Mouse (Mus musculus) limb, embryonic 12.5 days (tissue): Measurements from ENCODE around the gene Cdk9. TPM values are rescaled to one million over a fixed set of nuclear protein-coding genes. Genes with fewer than 3 reads are reported as not detected.

Experiments
- ATAC-seq: fragments of 200-750 bp; cut with Nextera tagmentation; 2 replicates; pipeline ENCODE4 v1.8.0; 2017; ENCODE audit warnings: low read depth, moderate TSS enrichment; ENCODE audit not compliant: insufficient number of reproducible peaks, insufficient read depth, low FRiP score, low TSS enrichment
- H3K27ac ChIP-seq: fragments of 300-500 bp; sonication (generic); 2 replicates; pipeline ENCODE4 v1.5.1; 2016; ENCODE audit warnings: mild to moderate bottlenecking, moderate library complexity
- H3K27me3 ChIP-seq: fragments of 300-500 bp; sonication (generic); 2 replicates; pipeline ENCODE4 v1.6.1; 2016; ENCODE audit warnings: mild to moderate bottlenecking, moderate library complexity
- H3K36me3 ChIP-seq: fragments of 300-500 bp; sonication (generic); 2 replicates; pipeline ENCODE4 v1.6.1; 2016; ENCODE audit warnings: mild to moderate bottlenecking, moderate library complexity
- H3K4me1 ChIP-seq: fragments of 300-500 bp; sonication (generic); replicated peaks from 2 replicates; pipeline ENCODE4 v1.6.1; 2016
- H3K4me2 ChIP-seq: fragments of 300-500 bp; sonication (generic); 2 replicates; pipeline ENCODE4 v1.6.1; 2016; ENCODE audit warnings: mild to moderate bottlenecking, moderate library complexity
- H3K4me3 ChIP-seq: fragments of 300-500 bp; sonication (generic); replicated peaks from 2 replicates; pipeline ENCODE4 v1.5.1; 2016; ENCODE audit warnings: mild to moderate bottlenecking
- H3K9ac ChIP-seq: fragments of 300-500 bp; sonication (generic); replicated peaks from 2 replicates; pipeline ENCODE4 v1.6.1; 2016; ENCODE audit warnings: mild to moderate bottlenecking, moderate library complexity
- H3K9me3 ChIP-seq: fragments of 300-500 bp; sonication (generic); 2 replicates; pipeline ENCODE4 v1.6.1; 2016; ENCODE audit warnings: mild to moderate bottlenecking, moderate library complexity
- WGBS: fragments of 180-500 bp; shearing (Covaris S2); methylation state at CpG from one replicate; pipeline ENCODE4 v1.1.7; 2016; 5-methylcytosine and 5-hydroxymethylcytosine counted together
- polyA plus RNA-seq: library from polyadenylated mRNA; unstranded; fragments of >200 nt; fragmentation: Nextera tagmentation; extraction: Ambion mirVana; gene quantifications from 2 replicates; pipeline ENCODE4 v1.2.1, GENCODE M21; 2016

Gene Cdk9
- polyA plus RNA-seq, 1 experiment from 2014 or later = 136 TPM

GRCm38 (mm10) chr2:32687562-32687961 lies 25.3 kb downstream of the Cdk9 start:
- Histone ChIP-seq H3K36me3 (peaks cover 59% of the 10 kb centered on the region), H3K4me2 (no peak overlapping the region), H3K9me3 (no peaks in the 10 kb centered on the region), H3K4me1 (peaks cover 7% of the 10 kb centered on the region), H3K27ac (no peak overlapping the region), H3K27me3 (no peaks in the 10 kb centered on the region), H3K9ac (no peak overlapping the region), H3K4me3 (no peak overlapping the region)
- WGBS = 89% methylated on average over 8 of the region's 8 CpGs
- ATAC-seq = no peak

- H3K27me3 ChIP-seq = no peaks in the 10 kb centered on the region
- H3K27ac ChIP-seq = no peak overlapping the region
- peaks cover 66% of the 10 kb centered on the region for H3K36me3 ChIP-seq
- H3K4me3 ChIP-seq = no peak overlapping the region
- WGBS = 85% methylated on average over 6 of the region's 6 CpGs
- H3K4me2 ChIP-seq = no peak overlapping the region
- H3K9ac ChIP-seq = no peak overlapping the region; the same call in 1 of the 2 replicates
- ATAC-seq = no peak
- H3K4me1 ChIP-seq = peaks cover 4% of the 10 kb centered on the region
- no peaks in the 10 kb centered on the region for H3K9me3 ChIP-seq
These were observed 26.2 kb downstream of the Cdk9 start for GRCm38 (mm10) chr2:32686640-32687039.

- peaks cover 7% of the 10 kb centered on the region for H3K4me1 ChIP-seq
- H3K4me3 ChIP-seq = no peak overlapping the region
- H3K27me3 ChIP-seq = no peaks in the 10 kb centered on the region
- H3K36me3 ChIP-seq = peaks cover 66% of the 10 kb centered on the region
- H3K9ac ChIP-seq = 0 out of 2 replicates have a peak overlapping the region, but pooled peaks have one; percentile 37
- no peak overlapping the region for H3K4me2 ChIP-seq
- no peak for ATAC-seq
- no peak overlapping the region for H3K27ac ChIP-seq
- no peaks in the 10 kb centered on the region for H3K9me3 ChIP-seq
- WGBS = 93% methylated on average over 3 of the region's 3 CpGs
These were observed 27.1 kb downstream of the Cdk9 start for GRCm38 (mm10) chr2:32685807-32686206.

GRCm38 (mm10) chr2:32684681-32685428 lies 28.0 kb downstream of the Cdk9 start:
- no peak overlapping the region for H3K4me3 ChIP-seq
- ATAC-seq = no peak
- WGBS = 90% methylated on average over 15 of the region's 15 CpGs
- H3K36me3 ChIP-seq = peaks cover 66% of the 10 kb centered on the region
- H3K4me1 ChIP-seq = peaks cover 17% of the 10 kb centered on the region
- no peak overlapping the region for H3K4me2 ChIP-seq
- no peaks in the 10 kb centered on the region for H3K27me3 ChIP-seq
- H3K9me3 ChIP-seq = no peaks in the 10 kb centered on the region
- H3K9ac ChIP-seq = no peak overlapping the region
- H3K27ac ChIP-seq = no peak overlapping the region

GRCm38 (mm10) chr2:32683701-32684100 lies 29.2 kb downstream of the Cdk9 start:
- Histone ChIP-seq H3K9ac (no peak overlapping the region), H3K4me2 (no peak overlapping the region), H3K27ac (no peak overlapping the region), H3K4me3 (no peak overlapping the region), H3K9me3 (no peaks in the 10 kb centered on the region), H3K27me3 (no peaks in the 10 kb centered on the region), H3K4me1 (peaks cover 18% of the 10 kb centered on the region), H3K36me3 (peaks cover 66% of the 10 kb centered on the region)
- WGBS = 87% methylated on average over 10 of the region's 10 CpGs
- ATAC-seq = no peak

- no peaks in the 10 kb centered on the region for H3K9me3 ChIP-seq
- peaks cover 18% of the 10 kb centered on the region for H3K4me1 ChIP-seq
- no peak overlapping the region for H3K9ac ChIP-seq
- peak overlapping the region; percentile 24; the same call in 1 of the 2 replicates for H3K27ac ChIP-seq
- peaks cover 60% of the 10 kb centered on the region for H3K36me3 ChIP-seq
- WGBS = 79% methylated on average over 14 of the region's 14 CpGs
- H3K4me3 ChIP-seq = no peak overlapping the region
- no peak for ATAC-seq
- H3K27me3 ChIP-seq = no peaks in the 10 kb centered on the region
- no peak overlapping the region for H3K4me2 ChIP-seq
These were observed 30.0 kb downstream of the Cdk9 start for GRCm38 (mm10) chr2:32682721-32683417.

- Histone ChIP-seq H3K4me1 (peaks cover 18% of the 10 kb centered on the region), H3K9ac (no peak overlapping the region), H3K4me2 (no peak overlapping the region), H3K27ac (peak overlapping the region; percentile 24), H3K4me3 (no peak overlapping the region), H3K27me3 (no peaks in the 10 kb centered on the region), H3K9me3 (0 out of 2 replicates have a peak, but pooled peaks cover 5% of the 10 kb centered on the region), H3K36me3 (peaks cover 49% of the 10 kb centered on the region)
- peak; percentile 24; the same call in 1 of the 2 replicates for ATAC-seq
- WGBS = 59% methylated on average over 6 of the region's 6 CpGs
These were observed 31.1 kb downstream of the Cdk9 start for GRCm38 (mm10) chr2:32681754-32682153.

- Histone ChIP-seq H3K36me3 (peaks cover 43% of the 10 kb centered on the region), H3K27me3 (no peaks in the 10 kb centered on the region), H3K4me3 (no peak overlapping the region), H3K9ac (0 out of 2 replicates have a peak overlapping the region, but pooled peaks have one; percentile 18), H3K4me1 (peaks cover 18% of the 10 kb centered on the region), H3K4me2 (no peak overlapping the region), H3K27ac (0 out of 2 replicates have a peak overlapping the region, but pooled peaks have one; percentile 24), H3K9me3 (0 out of 2 replicates have a peak, but pooled peaks cover 5% of the 10 kb centered on the region)
- 90% methylated on average over 19 of the region's 19 CpGs for WGBS
- ATAC-seq = no peak
These were observed 31.8 kb downstream of the Cdk9 start for GRCm38 (mm10) chr2:32680961-32681650.

- Histone ChIP-seq H3K4me1 (peaks cover 18% of the 10 kb centered on the region), H3K4me2 (no peak overlapping the region), H3K27me3 (no peaks in the 10 kb centered on the region), H3K4me3 (no peak overlapping the region), H3K27ac (peak overlapping the region; percentile 75), H3K9me3 (0 out of 2 replicates have a peak, but pooled peaks cover 5% of the 10 kb centered on the region), H3K9ac (peak overlapping the region; percentile 42; the same call in 1 of the 2 replicates), H3K36me3 (peaks cover 32% of the 10 kb centered on the region)
- 28% methylated on average over 7 of the region's 7 CpGs for WGBS
- no peak for ATAC-seq
These were observed 32.8 kb downstream of the Cdk9 start for GRCm38 (mm10) chr2:32680051-32680451.

GRCm38 (mm10) chr2:32677683-32678082 lies 35.2 kb downstream of the Cdk9 start:
- H3K36me3 ChIP-seq = peaks cover 8% of the 10 kb centered on the region

GRCm38 (mm10) chr2:32676821-32677220 lies 36.1 kb downstream of the Cdk9 start:
- Histone ChIP-seq H3K4me3 (no peak overlapping the region), H3K27ac (no peak overlapping the region), H3K4me2 (no peak overlapping the region), H3K4me1 (peaks cover 19% of the 10 kb centered on the region), H3K9me3 (0 out of 2 replicates have a peak, but pooled peaks cover 5% of the 10 kb centered on the region), H3K36me3 (peaks cover under 1% of the 10 kb centered on the region; the same call in 1 of the 2 replicates), H3K9ac (no peak overlapping the region), H3K27me3 (no peaks in the 10 kb centered on the region)
- WGBS = 91% methylated on average over 3 of the region's 3 CpGs
- ATAC-seq = no peak

More at GRCm38 (mm10) chr2:32677683-32678082, 35.2 kb downstream of the Cdk9 start:
- no peaks in the 10 kb centered on the region for H3K27me3 ChIP-seq
- no peak for ATAC-seq
- no peak overlapping the region for H3K27ac ChIP-seq
- 0 out of 2 replicates have a peak, but pooled peaks cover 5% of the 10 kb centered on the region for H3K9me3 ChIP-seq
- 91% methylated on average over 7 of the region's 7 CpGs for WGBS
- H3K9ac ChIP-seq = no peak overlapping the region
- peaks cover 21% of the 10 kb centered on the region for H3K4me1 ChIP-seq
- H3K4me3 ChIP-seq = no peak overlapping the region
- no peak overlapping the region for H3K4me2 ChIP-seq
